Mouse (Mus musculus): ENCODE results near the gene Slc22a17. TPM values are rescaled to one million over a fixed set of nuclear protein-coding genes. Genes with fewer than 3 reads are reported as not detected.
A peak's percentile ranks its signal among the peaks of the same experiment; 100 is the strongest.
"Not testable (repeated sequence)": the region's sequence is repeated elsewhere in the genome, so short reads cannot be mapped to it uniquely, and the experiment has no call there.

Slc22a17 gene
- polyA plus RNA-seq, 1 experiment from 2014 or later = 52.4 TPM

- Histone ChIP-seq H3K4me3 (no peak overlapping the region), H3K27me3 (ENCODE audit: insufficient read depth, poor library complexity, severe bottlenecking) (no peaks in the 10 kb centered on the region), H3K27ac (no peak overlapping the region), H3K36me3 (peaks cover 93% of the 10 kb centered on the region), H3K9me3 (no peaks in the 10 kb centered on the region), H3K4me1 (peaks cover 14% of the 10 kb centered on the region; the same call in 1 of the 2 replicates)
- WGBS = 70% methylated on average over 9 of the region's 9 CpGs
- DNase-seq (ENCODE audit: low spot score) = no peak
Measured at GRCm38 (mm10) chr14:54948781-54949180, 35.8 kb upstream of the Slc22a17 start.

- H3K27me3 ChIP-seq (ENCODE audit: insufficient read depth, poor library complexity, severe bottlenecking); H3K9me3 ChIP-seq; DNase-seq (ENCODE audit: low spot score); H3K27ac ChIP-seq; H3K4me3 ChIP-seq: not testable (repeated sequence)
- Histone ChIP-seq H3K4me1 (peaks cover 14% of the 10 kb centered on the region; the same call in 1 of the 2 replicates), H3K36me3 (peaks cover 93% of the 10 kb centered on the region)
- 82% methylated on average over 11 of the region's 11 CpGs for WGBS
Measured at GRCm38 (mm10) chr14:54947008-54947407, 34.1 kb upstream of the Slc22a17 start.

GRCm38 (mm10) chr14:54945975-54946704, 33.2 kb upstream of the Slc22a17 start:
- no peaks in the 10 kb centered on the region for H3K9me3 ChIP-seq
- H3K27me3 ChIP-seq (ENCODE audit: insufficient read depth, poor library complexity, severe bottlenecking) = no peaks in the 10 kb centered on the region
- peaks cover 14% of the 10 kb centered on the region; the same call in 1 of the 2 replicates for H3K4me1 ChIP-seq
- H3K27ac ChIP-seq = no peak overlapping the region
- peaks cover 95% of the 10 kb centered on the region for H3K36me3 ChIP-seq
- WGBS = 48% methylated on average over 19 of the region's 19 CpGs
- no peak overlapping the region for H3K4me3 ChIP-seq
- DNase-seq (ENCODE audit: low spot score) = no peak

DNA sequence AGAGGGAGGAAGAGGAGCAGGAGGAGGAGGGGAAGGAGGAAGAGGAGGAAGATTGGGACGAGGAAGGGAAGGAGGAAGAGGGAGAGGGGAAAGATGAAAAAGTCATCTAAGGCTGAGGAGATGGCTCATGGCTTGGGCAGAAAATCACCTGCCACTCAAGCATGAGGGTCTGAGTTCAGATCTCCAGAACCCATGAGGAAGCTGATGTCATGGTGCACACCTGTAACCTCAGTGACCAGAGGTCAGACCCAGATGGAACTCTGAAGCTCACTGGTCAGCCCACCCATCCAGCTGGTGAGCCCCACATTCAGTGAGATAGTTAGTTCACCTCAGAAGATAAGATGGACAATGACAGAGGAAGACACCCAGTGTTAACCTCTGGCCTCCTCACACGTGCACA, 32.0 kb upstream of the Slc22a17 start:
- H3K4me3 ChIP-seq = no peak overlapping the region
- H3K27ac ChIP-seq = no peak overlapping the region

DNA sequence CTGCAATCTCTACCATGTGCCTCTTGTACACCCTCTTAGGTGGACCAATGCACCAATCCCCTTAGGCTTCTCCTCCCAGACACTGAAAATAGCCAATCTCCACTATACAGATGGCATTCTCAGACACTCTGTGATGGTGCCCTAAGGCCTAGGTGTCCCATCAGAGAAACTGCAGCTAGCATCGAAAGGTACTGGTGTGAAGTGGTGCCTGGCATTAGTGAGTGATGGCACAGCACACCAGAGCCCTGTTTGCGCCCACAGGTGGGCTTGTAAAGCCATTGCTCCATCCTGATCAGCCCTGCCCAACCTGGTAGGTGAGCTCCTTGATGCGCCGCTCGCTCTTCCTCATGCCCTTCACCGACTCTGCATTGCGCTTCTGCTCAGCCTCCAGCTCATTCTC, 31.0 kb upstream of the Slc22a17 start:
- DNase-seq (ENCODE audit: low spot score) = no peak
- peaks cover 9% of the 10 kb centered on the region; the same call in 1 of the 2 replicates for H3K4me1 ChIP-seq
- no peak overlapping the region for H3K4me3 ChIP-seq
- WGBS = 87% methylated on average over 7 of the region's 7 CpGs
- no peaks in the 10 kb centered on the region for H3K9me3 ChIP-seq
- no peak overlapping the region for H3K27ac ChIP-seq
- H3K27me3 ChIP-seq (ENCODE audit: insufficient read depth, poor library complexity, severe bottlenecking) = no peaks in the 10 kb centered on the region
- peaks cover 86% of the 10 kb centered on the region for H3K36me3 ChIP-seq

More for the DNA sequence above, 32.0 kb upstream of the Slc22a17 start:
- H3K27me3 ChIP-seq (ENCODE audit: insufficient read depth, poor library complexity, severe bottlenecking) = no peaks in the 10 kb centered on the region
- H3K9me3 ChIP-seq = no peaks in the 10 kb centered on the region
- DNase-seq (ENCODE audit: low spot score) = no peak
- 48% methylated on average over 2 of the region's 2 CpGs for WGBS
- peaks cover 14% of the 10 kb centered on the region; the same call in 1 of the 2 replicates for H3K4me1 ChIP-seq
- peaks cover 96% of the 10 kb centered on the region for H3K36me3 ChIP-seq

GRCm38 (mm10) chr14:54942479-54942878, 29.5 kb upstream of the Slc22a17 start:
- 0 out of 2 replicates have a peak, but pooled peaks cover 3% of the 10 kb centered on the region for H3K4me1 ChIP-seq
- H3K27ac ChIP-seq = no peak overlapping the region
- H3K4me3 ChIP-seq = no peak overlapping the region
- no peak for DNase-seq (ENCODE audit: low spot score)
- WGBS = 69% methylated on average over 8 of the region's 8 CpGs
- H3K36me3 ChIP-seq = peaks cover 71% of the 10 kb centered on the region
- H3K27me3 ChIP-seq (ENCODE audit: insufficient read depth, poor library complexity, severe bottlenecking) = no peaks in the 10 kb centered on the region
- no peaks in the 10 kb centered on the region for H3K9me3 ChIP-seq

- no peaks in the 10 kb centered on the region for H3K9me3 ChIP-seq
- WGBS = 57% methylated on average over 13 of the region's 13 CpGs
- DNase-seq (ENCODE audit: low spot score) = no peak
- H3K4me3 ChIP-seq = no peak overlapping the region
- peaks cover 8% of the 10 kb centered on the region for H3K4me1 ChIP-seq
- H3K27ac ChIP-seq = no peak overlapping the region
- H3K36me3 ChIP-seq = peaks cover 60% of the 10 kb centered on the region
- no peaks in the 10 kb centered on the region; the same call in 1 of the 2 replicates for H3K27me3 ChIP-seq (ENCODE audit: insufficient read depth, poor library complexity, severe bottlenecking)
Measured at GRCm38 (mm10) chr14:54941024-54941978, 28.4 kb upstream of the Slc22a17 start.

DNA sequence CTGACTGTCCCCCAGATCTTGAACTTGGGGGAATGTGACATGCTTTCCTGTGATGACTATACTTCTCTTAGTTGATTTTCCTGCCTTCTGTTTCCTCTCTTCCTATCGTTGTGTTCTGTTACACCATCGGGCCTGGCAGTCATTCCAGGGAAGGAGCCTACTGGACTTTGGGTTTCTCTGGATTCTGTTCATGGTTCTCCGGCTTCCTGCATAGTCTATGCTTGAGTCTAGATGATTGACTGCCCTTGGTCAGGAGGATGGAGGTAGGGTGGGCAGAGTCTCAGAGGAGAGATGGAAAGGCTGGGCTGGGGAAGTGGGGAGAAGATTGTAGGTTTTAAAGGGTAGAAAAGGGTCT, 27.2 kb upstream of the Slc22a17 start:
- H3K27ac ChIP-seq = no peak overlapping the region
- 55% methylated on average over 3 of the region's 3 CpGs for WGBS

DNA sequence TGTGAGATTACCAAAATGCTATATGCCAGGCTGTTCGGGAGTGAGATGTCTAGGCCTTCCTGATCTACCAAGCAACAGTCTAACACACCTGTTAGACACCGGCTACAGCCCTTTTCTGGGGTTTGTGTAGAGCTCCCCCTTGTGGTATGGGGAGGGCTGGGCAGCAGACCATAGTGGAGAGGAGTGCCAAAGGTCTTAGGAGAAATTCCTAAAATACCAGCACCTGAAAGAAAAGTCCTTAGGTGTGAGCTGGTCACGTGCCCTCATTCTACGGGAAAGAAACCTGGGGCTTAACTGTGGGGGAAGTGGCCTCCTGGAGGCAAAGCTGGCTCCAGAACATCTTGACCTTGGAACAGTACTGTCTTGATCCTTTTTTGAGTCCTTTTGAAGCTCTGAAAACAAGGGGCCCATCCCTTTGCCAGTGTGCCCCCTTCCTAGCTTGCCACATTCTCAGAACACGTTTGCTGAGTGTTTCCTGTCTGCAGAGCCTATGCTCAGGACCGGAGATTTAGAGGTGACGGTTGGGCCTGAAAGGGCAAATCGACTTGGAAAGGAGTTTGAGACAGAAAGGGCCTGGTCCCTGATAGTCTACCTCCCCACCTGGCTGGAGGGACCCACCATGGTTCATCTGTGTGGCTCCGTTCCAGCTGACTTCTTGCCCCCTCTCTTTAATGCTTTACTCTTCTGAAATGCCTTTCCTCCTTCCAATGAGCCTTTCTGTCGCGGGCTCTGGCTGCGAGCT, 26.7 kb upstream of the Slc22a17 start:
- Histone ChIP-seq H3K9me3 (no peaks in the 10 kb centered on the region), H3K27ac (no peak overlapping the region), H3K36me3 (peaks cover 43% of the 10 kb centered on the region), H3K4me3 (no peak overlapping the region), H3K4me1 (peaks cover 15% of the 10 kb centered on the region), H3K27me3 (ENCODE audit: insufficient read depth, poor library complexity, severe bottlenecking) (peaks cover 9% of the 10 kb centered on the region)
- WGBS = 37% methylated on average over 12 of the region's 12 CpGs
- no peak for DNase-seq (ENCODE audit: low spot score)

More for the DNA sequence above, 27.2 kb upstream of the Slc22a17 start:
- no peaks in the 10 kb centered on the region for H3K9me3 ChIP-seq
- peaks cover 49% of the 10 kb centered on the region for H3K36me3 ChIP-seq
- no peak for DNase-seq (ENCODE audit: low spot score)
- H3K4me3 ChIP-seq = no peak overlapping the region
- peaks cover 13% of the 10 kb centered on the region for H3K4me1 ChIP-seq
- peaks cover 4% of the 10 kb centered on the region for H3K27me3 ChIP-seq (ENCODE audit: insufficient read depth, poor library complexity, severe bottlenecking)

DNA sequence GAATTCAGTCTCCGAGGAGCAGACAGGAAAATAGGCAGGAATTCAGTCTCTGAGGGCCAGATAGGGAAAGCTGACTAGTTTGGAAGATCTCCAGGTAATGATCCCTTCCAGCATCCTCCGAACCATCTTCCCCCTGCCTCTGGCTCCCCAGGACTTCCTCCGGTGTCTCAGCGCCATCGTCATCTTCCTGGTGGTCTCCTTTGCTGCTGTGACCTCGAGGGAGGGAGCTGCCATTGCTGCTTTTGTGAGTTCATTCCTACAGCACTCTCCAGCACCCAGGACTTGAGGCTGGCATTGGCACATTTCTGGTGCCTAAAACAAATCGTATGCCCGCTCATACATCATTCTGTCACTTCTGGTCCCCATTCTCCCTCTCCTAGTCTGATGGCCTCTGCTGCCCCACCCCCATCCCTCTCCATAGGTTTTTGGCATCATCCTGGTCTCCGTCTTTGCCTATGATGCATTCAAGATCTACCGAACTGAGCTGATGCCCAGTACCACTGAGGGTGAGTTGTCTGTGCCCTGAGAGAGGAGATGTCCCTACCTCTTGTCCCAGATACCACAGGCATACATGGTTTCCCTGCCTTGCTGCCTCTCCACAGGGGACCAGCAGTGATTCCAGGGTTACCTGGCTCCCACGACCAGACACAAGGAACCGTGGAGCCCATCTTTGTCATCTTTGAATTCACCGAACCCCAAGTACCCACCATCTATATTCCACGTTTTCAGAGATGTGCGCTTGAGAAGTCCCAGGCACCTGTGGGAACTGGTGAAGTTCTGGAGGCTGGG, 25.7 kb upstream of the Slc22a17 start:
- DNase-seq (ENCODE audit: low spot score) = no peak
- H3K9me3 ChIP-seq = no peaks in the 10 kb centered on the region
- H3K36me3 ChIP-seq = peaks cover 35% of the 10 kb centered on the region
- WGBS = 61% methylated on average over 15 of the region's 15 CpGs
- no peak overlapping the region for H3K4me3 ChIP-seq
- H3K27ac ChIP-seq = 0 out of 2 replicates have a peak overlapping the region, but pooled peaks have one; percentile 7
- H3K4me1 ChIP-seq = peaks cover 15% of the 10 kb centered on the region
- peaks cover 9% of the 10 kb centered on the region for H3K27me3 ChIP-seq (ENCODE audit: insufficient read depth, poor library complexity, severe bottlenecking)

DNA sequence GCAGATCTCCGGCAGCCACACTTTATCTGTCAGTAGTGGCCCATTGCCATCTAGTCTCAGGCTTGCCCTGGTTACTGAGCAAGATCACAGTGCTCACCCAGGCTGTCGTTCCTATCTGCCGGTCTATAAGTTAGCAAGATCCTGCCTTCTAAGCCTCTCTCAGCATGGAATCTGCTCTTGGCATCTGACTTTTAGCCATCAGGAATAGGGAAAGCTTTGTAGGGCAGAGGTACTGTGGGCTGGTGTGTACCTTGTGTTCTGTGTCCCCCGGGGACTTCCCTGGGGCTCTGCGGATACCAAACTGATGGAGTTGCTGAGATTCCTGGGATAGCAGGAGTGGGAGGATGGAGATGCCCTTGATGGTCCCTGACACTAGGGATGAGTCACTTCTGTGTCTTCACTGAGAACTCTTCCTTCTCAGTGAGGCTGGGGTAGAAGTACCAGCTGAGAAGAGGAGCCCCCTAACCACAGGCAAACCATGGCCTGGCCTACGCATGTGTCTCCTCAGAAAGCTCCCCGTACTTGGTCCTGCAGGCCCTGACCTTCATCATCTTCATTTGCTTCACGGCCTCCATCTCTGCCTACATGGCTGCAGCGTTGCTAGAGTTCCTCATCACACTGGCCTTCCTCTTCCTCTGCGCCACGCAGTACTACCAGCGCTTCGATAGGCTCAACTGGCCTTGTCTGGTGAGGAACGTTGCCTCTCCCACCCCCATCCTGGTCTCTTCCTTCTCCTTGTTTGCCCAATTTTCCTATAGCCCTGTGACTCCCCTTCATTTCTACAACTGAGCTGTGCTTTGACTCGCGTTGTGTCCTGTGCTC, 24.6 kb upstream of the Slc22a17 start:
- Histone ChIP-seq H3K9me3 (no peaks in the 10 kb centered on the region), H3K4me3 (no peak overlapping the region), H3K27me3 (ENCODE audit: insufficient read depth, poor library complexity, severe bottlenecking) (peaks cover 9% of the 10 kb centered on the region), H3K27ac (no peak overlapping the region), H3K36me3 (peaks cover 24% of the 10 kb centered on the region), H3K4me1 (peaks cover 21% of the 10 kb centered on the region)
- DNase-seq (ENCODE audit: low spot score) = no peak
- WGBS = 68% methylated on average over 16 of the region's 16 CpGs
